Mouse (Mus musculus) testis, postnatal 14 days (tissue): ENCODE results near the gene Lca5l.

Experiments
- DNase-seq: peaks from one replicate; pipeline ENCODE4 v3.0.0; 2021; ENCODE audit warnings: low spot score

The Lca5l gene

GRCm38 (mm10) chr16:96191531-96192506 is at the start of gene Lca5l:
Gene Lca5l (minus strand): TSS chr16:96192271.
- DNase-seq: peak; percentile 99

GRCm38 (mm10) chr16:96235366-96235970 is 43.4 kb upstream of the Lca5l start, which contains the start of gene B3galt5:
Gene B3galt5 (plus strand): TSS chr16:96235801.
- no peak for DNase-seq

- DNase-seq: no peak
Observed at GRCm38 (mm10) chr16:96233996-96234395, 41.9 kb upstream of the Lca5l start.

GRCm38 (mm10) chr16:96231974-96232373 is 39.9 kb upstream of the Lca5l start:
- DNase-seq: no peak

GRCm38 (mm10) chr16:96231251-96231650 is 39.2 kb upstream of the Lca5l start:
- no peak for DNase-seq

- DNase-seq: peak; percentile 52
Observed at GRCm38 (mm10) chr16:96230411-96230810, 38.3 kb upstream of the Lca5l start.

- no peak for DNase-seq
Observed at GRCm38 (mm10) chr16:96229044-96229555, 37.0 kb upstream of the Lca5l start.

GRCm38 (mm10) chr16:96228438-96228837 is 36.4 kb upstream of the Lca5l start:
- no peak for DNase-seq

- DNase-seq: no peak
Observed at GRCm38 (mm10) chr16:96222452-96222851, 30.4 kb upstream of the Lca5l start.

- DNase-seq: no peak
Observed at GRCm38 (mm10) chr16:96221959-96222358, 29.9 kb upstream of the Lca5l start.

GRCm38 (mm10) chr16:96221491-96221890 is 29.4 kb upstream of the Lca5l start:
- DNase-seq: no peak

- no peak for DNase-seq
Observed at GRCm38 (mm10) chr16:96213027-96213426, 21.0 kb upstream of the Lca5l start.

GRCm38 (mm10) chr16:96210856-96211255 is 18.8 kb upstream of the Lca5l start:
- DNase-seq: no peak

- no peak for DNase-seq
Observed at GRCm38 (mm10) chr16:96209789-96210188, 17.7 kb upstream of the Lca5l start.

GRCm38 (mm10) chr16:96201485-96202232 is 9.6 kb upstream of the Lca5l start:
- no peak for DNase-seq

GRCm38 (mm10) chr16:96200702-96201028 is 8.6 kb upstream of the Lca5l start:
- DNase-seq: peak; percentile 35

GRCm38 (mm10) chr16:96199913-96200701 is 8.0 kb upstream of the Lca5l start, which contains the start of gene Sh3bgr:
Gene Sh3bgr (plus strand): TSS chr16:96200450.
- peak; percentile 80 for DNase-seq

GRCm38 (mm10) chr16:96187619-96188018 is 4.5 kb downstream of the Lca5l start:
- DNase-seq: no peak

- DNase-seq: no peak
Observed at GRCm38 (mm10) chr16:96179156-96179555, 12.9 kb downstream of the Lca5l start.

GRCm38 (mm10) chr16:96175399-96175798 is 16.7 kb downstream of the Lca5l start:
- no peak for DNase-seq

- no peak for DNase-seq
Observed at GRCm38 (mm10) chr16:96173648-96174047, 18.4 kb downstream of the Lca5l start.
